Mouse (Mus musculus): ENCODE results near the gene Mrpl16.

GRCm38 (mm10) chr19:11808452-11808851, 38.3 kb downstream of the Mrpl16 start:
- no peak for TF ChIP-seq POLR2A (IDR thresholded peaks at IDR 0.05; ENCODE audit: borderline replicate concordance, low read depth, low read length)
- no peak for TF ChIP-seq CTCF (IDR thresholded peaks at IDR 0.05; ENCODE audit: low read depth, low read length)

Data from bone marrow macrophage, adult 2 months (primary cell).